Mouse (Mus musculus) CH12.LX (cell line): ENCODE results near the gene Trim43a.

ENCODE experiments used
- CHD2 ChIP-seq: IDR thresholded peaks from 2 replicates; pipeline ENCODE4 v1.6.1; 2011; ENCODE audit warnings: low read length, improper control_type of control experiment
- CTCF ChIP-seq, 2 experiments: IDR thresholded peaks in 1 of 2; conservative IDR thresholded peaks in 1 of 2; 2 replicates each; pipeline ENCODE4 v1.5.1; 2011 to 2012; ENCODE audit warnings: low read depth in 2 of 2, low read length in 2 of 2, improper control_type of control experiment in 1 of 2, inconsistent platforms in 1 of 2, mild to moderate bottlenecking in 1 of 2, moderate library complexity in 1 of 2
- EP300 ChIP-seq: IDR thresholded peaks from 2 replicates; pipeline ENCODE4 v1.6.1; 2011; ENCODE audit warnings: low read length, improper control_type of control experiment
- HCFC1 ChIP-seq: IDR thresholded peaks from 2 replicates; pipeline ENCODE4 v1.6.1; 2012; ENCODE audit warnings: low read depth, mild to moderate bottlenecking, inconsistent platforms, low read length, improper control_type of control experiment
- IRF4 ChIP-seq: IDR thresholded peaks from 2 replicates; pipeline ENCODE4 v1.6.1; 2014; ENCODE audit warnings: low read depth, mild to moderate bottlenecking, inconsistent platforms, low read length, improper control_type of control experiment
- NELFE ChIP-seq: IDR thresholded peaks from 2 replicates; pipeline ENCODE4 v1.6.1; 2011; ENCODE audit warnings: low read depth, low read length, improper control_type of control experiment
- POLR2A ChIP-seq: IDR thresholded peaks from 2 replicates; pipeline ENCODE4 v1.6.1; 2011; ENCODE audit warnings: low read depth, mild to moderate bottlenecking, improper control_type of control experiment, low read length
- USF1 ChIP-seq: IDR thresholded peaks from 2 replicates; pipeline ENCODE4 v1.6.1; 2014; ENCODE audit warnings: low read depth, mild to moderate bottlenecking, inconsistent platforms, low read length, improper control_type of control experiment
- ZC3H11A ChIP-seq: IDR thresholded peaks from 2 replicates; pipeline ENCODE4 v1.6.1; 2012; ENCODE audit warnings: low read depth, mild to moderate bottlenecking, inconsistent platforms, low read length, improper control_type of control experiment
- ZMIZ1 ChIP-seq: IDR thresholded peaks from 2 replicates; pipeline ENCODE4 v1.6.1; 2012; ENCODE audit warnings: low read depth, mild to moderate bottlenecking, inconsistent platforms, low read length, improper control_type of control experiment

- no peak for TF ChIP-seq USF1
- no peak for TF ChIP-seq IRF4
- no peak for TF ChIP-seq CTCF (conservative IDR thresholded peaks at IDR 0.05 in 1 of 2, IDR thresholded peaks at IDR 0.05 in 1 of 2; ENCODE audit: low read depth in 2 of 2, low read length in 2 of 2)
- TF ChIP-seq NELFE: no peak
- TF ChIP-seq EP300: no peak
- no peak for TF ChIP-seq HCFC1
- TF ChIP-seq POLR2A: no peak
- no peak for TF ChIP-seq ZMIZ1
- TF ChIP-seq CHD2: no peak
- TF ChIP-seq ZC3H11A: no peak
Observed at GRCm38 (mm10) chr9:88553071-88553470, 27.6 kb upstream of the Trim43a start.
